Mouse (Mus musculus): ENCODE data around the gene Gm13090.

- TF ChIP-seq POLR2A (IDR thresholded peaks at IDR 0.05; ENCODE audit: control insufficient read depth, extremely low read depth, insufficient read depth, low read length, poor library complexity) (no peak), CTCF (IDR thresholded peaks at IDR 0.05; ENCODE audit: borderline replicate concordance, control insufficient read depth, extremely low read depth, insufficient read depth, low read length, poor library complexity) (no peak)
Observed at GRCm38 (mm10) chr4:151087358-151087757, 2.0 kb upstream of the Gm13090 start.

All from thymus, adult 2 months (tissue).